Mouse (Mus musculus): ENCODE measurements around the gene Aaed1.
A peak's percentile ranks its signal among the peaks of the same experiment; 100 is the strongest.

The Aaed1 gene

DNA sequence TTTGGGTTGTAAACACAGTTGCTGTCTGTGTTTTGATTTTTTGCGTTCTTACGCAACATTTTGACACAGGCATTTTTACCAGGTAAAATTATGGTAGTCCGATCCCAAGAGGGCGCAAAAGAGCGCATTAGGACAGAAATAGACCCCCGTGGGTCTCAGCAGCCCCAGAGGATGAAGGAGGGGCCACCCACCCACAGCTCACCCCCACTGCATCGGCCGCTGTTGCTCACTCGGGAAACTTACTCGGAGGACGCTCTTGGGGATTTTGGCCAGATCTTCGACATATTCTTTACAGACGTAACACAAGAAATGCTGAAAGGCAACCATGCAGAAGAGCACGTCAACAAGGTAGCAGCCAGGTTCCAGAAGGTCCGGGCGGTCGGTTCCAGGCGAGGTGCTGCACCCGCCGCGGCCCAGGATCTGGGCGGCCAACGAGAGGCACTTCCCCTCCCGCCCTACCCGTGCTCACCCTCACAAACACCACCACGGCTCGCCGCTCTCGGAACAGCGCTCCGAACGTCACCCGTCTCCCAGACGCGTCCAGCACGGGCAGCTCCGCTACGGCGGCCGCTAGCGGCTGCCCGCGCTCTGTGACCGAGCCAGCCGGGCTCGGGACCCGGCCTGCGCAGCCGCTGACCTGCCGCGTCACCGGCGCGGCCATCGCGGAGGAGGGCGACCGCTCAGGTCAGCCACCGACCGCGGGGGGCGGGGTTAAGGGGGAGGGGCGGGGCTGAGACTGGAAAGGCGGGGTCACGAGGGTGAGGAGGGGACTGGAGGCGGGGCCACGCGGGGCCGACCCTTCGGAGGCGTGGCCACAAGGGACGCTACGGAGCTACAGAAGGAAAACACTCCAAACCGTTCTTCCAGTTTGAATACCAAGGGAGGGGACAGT, at the start of gene Aaed1:
TSS of gene Aaed1 (minus strand) at position 687 of the 892 bp plus-strand sequence.
- DNase-seq (ENCODE audit: inconsistent ontology term), result peak; percentile 96

DNA sequence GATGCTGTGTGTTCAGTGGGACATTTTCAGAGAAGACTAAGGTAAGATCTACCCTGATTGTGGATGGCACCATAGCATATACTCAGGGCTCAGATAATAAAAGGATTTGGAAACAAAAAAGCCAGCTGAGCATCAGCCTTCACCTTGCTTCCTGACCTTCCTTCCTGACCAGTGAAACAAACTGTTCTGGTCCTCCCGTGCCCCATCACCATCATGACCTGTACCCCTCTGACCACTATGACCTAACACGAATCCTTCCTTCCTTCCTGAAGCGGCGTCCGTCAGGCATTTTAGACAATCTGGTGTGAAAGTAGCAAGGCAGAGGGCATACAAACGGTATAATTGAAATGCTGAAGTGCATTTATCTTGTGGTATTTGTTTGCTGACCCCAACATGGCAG, 49.6 kb upstream of the Aaed1 start:
- no peak for DNase-seq (ENCODE audit: inconsistent ontology term)

DNA sequence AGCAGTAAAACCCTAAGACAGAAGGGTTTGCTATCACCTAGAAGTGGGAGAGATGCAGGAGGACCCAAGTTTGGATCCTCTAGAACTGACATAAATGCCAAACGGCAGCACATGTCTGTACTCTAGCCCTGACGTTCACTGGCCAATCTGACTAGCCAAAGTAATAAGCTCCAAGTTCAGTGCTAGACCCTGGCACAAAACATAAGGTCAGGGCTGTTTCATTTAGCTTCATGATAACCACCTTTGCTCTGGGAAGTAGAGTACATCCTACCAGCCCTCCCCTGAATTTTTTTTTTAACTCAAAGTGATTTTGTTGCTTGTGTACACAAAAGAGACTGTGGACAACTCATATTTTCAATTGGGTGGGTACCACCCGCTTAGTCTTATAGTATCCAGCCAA, 48.5 kb upstream of the Aaed1 start:
- DNase-seq (ENCODE audit: inconsistent ontology term), result no peak

DNA sequence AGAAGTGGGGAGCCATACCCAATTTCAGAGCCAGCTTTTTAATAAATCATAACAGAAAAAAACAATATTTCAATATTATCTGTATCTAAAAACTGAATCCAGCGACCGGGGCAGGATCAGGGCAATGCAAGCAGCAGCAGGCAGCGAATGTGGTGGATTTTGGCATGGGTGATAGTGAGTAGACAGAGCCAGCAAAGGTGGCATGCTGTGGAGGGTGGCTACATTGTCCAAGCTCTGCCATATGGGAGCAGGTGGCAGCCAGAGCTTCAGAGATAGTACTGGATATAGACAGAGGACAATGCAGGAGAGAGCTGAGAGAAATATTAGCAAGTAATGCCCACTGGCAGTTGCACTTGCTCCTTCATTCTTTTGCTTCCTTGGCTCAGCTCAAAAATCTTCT, 47.2 kb upstream of the Aaed1 start:
- DNase-seq (ENCODE audit: inconsistent ontology term), result no peak

DNA sequence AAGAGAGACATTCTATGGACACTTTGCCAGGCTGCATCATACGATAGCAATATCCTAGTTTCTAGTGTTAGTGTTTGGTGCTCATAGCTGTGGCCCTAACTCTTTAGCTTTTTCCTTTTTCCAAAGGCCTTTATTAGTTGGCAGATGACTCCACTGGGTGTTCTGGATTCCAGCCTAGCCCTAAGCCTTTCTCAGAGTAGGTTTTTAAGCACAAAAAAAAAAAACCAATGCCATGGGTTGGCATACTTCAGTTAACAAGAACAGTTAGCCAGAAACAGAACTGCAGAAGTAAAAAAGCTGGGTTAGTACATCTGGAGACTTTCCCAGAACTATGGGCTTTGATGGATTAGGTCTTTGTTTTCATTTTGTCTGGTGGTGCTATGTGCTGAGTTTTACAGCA, 46.0 kb upstream of the Aaed1 start:
- DNase-seq (ENCODE audit: inconsistent ontology term), result peak; percentile 37

DNA sequence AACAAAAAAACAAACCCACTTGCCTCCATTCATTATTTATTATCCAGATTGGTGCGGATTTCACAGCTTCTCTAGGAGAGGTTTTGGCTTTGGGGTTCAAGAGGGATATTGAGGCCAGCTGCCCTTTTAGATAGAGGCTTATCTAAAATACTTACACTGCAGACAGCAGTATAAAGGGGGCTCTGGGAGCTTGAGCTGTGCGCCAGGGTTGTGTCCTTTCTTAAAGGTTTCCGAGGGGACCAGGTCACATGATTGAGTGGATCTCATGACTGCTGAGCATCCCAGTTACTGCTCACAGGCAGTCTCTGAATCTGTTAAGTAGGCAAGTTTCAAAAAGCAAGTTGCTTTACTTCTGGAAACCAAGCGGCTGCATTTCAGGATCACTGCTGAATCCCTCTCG, 44.9 kb upstream of the Aaed1 start:
- DNase-seq (ENCODE audit: inconsistent ontology term), result no peak

DNA sequence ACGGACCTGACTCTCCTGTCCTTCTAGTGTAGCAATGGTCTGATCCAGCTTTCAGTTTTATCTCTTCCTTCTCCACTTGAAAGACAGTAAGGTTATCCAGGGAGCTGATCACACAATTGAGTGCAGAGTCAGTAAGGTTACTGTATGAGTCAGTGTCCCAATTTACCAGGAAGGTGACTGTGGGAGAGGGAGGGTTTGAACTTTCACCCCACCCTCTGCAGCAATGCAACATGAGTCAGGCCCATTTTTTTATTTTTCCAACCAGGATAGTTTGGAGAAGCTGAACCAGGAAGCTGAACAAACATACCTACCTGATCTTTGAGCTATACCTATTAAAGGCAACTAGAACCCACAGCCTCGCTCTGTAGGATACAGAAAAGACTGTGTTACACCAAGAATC, 37.0 kb upstream of the Aaed1 start:
- no peak for DNase-seq (ENCODE audit: inconsistent ontology term)

DNA sequence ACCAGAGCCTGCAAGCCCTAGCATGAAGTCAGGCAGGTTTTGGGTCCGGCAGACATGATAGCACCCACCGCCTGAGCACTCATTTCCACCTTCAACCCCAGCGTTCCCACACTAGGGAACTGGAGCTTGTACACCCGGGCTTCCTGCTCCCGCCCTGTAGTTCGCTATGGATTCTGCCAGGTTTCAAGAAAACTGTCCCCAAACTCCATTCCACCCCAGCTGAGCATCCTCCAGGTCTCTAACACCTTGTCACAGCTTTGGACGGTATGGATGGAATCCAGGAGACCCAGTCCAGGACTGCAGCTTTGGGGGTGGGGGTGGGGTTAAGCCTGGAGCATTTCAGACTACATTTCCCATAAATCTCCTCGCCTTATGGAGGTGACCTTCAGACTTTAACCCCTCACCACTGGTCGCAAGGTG, 31.6 kb upstream of the Aaed1 start:
- DNase-seq (ENCODE audit: inconsistent ontology term), result peak; percentile 52

DNA sequence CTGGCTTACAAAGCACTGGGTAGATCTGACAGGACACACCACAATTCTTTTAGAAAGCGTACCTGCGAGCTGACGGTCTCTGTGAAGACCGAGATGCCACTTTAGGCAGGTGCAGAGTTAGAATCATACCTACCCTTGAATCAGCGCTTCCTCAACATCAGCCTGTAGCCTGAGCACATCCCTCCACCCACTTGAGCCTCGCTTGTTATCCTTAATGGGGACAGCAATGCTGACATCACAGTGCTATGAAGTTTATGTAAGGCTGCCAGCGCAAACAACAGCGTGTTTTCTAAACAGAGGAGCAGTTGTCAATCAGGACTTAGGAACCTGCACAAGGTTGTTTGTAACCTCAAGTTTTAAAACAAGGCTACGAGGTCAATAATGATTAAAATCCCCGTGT, 31.1 kb upstream of the Aaed1 start:
- DNase-seq (ENCODE audit: inconsistent ontology term), result peak; percentile 39

DNA sequence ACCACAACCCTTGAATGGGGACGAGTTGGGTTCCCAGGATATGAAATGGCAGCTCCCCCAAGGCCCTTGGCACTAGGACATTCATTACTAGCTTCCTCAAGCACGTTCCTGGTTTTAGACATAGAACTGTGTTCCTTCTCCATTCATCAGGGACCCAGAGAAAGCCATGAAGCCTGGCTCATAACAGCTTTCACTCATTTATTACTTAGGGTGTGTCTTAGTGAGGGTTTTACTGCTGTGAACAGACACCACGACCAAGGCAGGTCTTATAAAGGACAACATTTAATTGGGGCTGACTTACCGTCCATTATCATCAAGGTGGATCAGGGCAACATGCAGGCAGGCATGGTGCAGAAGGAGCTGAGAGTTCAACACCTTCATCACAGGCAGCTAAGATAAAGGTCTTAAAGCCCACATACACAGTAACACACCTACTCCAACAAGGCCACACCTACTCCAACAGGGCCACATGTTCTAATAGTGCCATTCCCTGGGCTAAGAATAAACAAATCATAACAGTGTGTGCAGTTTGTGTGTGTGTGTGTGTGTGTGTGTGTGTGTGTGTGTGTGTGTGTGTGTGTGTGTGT, 23.1 kb upstream of the Aaed1 start:
- DNase-seq (ENCODE audit: inconsistent ontology term), result no peak

DNA sequence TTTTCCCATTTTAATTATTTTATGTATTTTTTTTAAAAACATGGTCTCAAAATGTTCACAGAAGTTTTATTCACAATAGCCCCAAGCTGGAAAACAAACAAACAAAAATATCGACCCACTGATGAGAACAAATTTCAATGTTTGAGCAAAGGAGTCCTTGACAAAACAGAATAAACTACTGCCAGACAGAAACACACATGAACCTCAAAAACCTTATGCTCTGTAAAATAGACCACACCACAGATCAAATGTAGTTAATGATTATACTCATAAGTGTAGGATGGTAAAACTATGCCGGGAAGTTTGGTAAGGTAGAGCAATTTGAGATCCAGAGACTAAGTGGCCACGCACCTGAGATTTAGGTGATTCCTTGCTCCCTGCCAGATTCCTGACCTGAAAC, 20.6 kb upstream of the Aaed1 start:
- no peak for DNase-seq (ENCODE audit: inconsistent ontology term)

DNA sequence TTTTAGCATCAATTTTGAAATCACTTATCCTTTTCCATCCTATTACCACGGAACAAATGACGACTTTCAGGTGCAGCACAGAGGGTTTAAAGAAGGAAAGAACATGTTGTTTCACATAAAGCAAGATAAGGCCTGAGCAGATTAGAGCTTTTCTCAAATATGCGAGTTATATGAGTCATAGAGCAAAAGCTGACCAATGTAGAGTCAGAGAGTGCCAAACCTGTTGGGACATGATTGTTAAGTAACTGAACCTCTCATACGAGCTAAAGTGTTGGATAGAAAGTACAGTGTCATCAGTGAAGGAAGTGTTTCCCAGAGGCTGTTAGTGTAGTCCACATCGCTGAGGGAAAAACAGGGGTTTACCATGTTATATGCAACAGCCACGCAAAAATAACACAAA, 19.8 kb upstream of the Aaed1 start:
- DNase-seq (ENCODE audit: inconsistent ontology term), result no peak

DNA sequence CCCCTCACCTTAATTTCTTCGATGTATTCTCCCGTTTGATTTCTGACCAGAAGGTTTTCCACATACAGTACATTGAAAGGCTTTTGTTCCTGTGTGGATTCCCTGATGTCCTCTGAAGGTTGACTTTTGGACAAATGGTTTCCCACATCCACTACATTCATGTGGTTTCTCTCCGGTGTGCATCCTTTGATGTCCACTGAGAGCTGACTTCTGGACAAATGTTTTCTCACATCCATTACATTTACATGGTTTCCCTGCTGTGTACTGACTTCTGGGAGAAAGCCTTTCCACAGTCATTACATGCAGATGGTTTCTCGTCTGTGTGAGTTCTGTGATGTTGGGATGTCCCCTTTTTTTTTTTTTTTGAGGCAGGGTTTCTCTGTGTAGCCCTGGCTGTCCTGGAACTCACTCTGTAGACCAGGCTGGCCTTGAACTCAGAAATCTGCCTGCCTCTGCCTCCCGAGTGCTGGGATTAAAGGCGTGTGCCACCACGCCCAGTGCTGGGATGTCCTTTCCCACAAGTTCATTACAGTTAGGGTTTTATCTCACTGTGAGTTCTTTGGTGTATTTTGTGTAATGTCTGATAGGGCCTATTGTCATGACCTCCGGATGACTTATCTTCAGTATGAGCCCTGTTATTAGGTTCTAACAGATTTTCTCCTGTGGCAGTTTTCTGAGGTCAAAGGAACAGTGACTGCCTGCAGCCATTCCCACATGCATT, 10.2 kb upstream of the Aaed1 start:
- no peak for DNase-seq (ENCODE audit: inconsistent ontology term)

DNA sequence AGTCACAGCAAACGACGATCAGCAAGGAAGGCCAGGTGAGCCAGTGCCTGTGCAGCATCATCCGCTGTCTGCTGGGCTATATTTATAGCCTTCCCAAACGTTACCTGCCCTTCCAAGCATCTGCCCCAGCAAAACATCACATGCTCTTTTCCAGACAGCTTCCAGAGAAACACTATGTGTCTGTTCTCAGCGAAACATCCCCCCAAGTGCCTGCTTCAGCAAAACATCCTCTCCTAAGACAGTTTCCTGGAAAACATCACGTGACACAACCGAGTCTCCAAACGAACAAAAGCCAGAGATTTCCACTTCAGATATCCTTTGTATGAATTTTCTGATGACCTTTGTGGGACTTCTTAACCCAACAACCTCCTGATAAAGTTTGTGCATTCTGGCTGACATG, 7.8 kb upstream of the Aaed1 start:
- DNase-seq (ENCODE audit: inconsistent ontology term), result no peak

DNA sequence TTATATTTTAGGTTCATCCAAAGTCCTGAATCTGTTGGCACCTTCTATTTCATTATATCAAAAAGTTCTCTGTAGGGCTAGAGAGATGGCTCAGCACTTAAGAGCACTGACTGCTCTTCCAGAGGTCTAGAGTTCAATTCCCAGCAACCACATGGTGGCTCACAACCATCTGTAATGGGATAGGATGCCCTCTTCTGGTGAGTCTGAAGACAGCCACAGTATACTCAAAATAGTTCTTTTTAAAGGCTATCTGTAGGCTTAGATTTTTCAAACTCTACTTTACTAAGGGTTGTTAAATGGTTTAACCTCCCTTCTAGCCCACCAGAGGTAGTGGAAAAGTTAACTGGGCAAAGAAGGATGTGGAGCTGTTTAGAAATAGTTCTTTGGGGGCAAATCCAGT, 7.3 kb upstream of the Aaed1 start:
- DNase-seq (ENCODE audit: inconsistent ontology term), result no peak

DNA sequence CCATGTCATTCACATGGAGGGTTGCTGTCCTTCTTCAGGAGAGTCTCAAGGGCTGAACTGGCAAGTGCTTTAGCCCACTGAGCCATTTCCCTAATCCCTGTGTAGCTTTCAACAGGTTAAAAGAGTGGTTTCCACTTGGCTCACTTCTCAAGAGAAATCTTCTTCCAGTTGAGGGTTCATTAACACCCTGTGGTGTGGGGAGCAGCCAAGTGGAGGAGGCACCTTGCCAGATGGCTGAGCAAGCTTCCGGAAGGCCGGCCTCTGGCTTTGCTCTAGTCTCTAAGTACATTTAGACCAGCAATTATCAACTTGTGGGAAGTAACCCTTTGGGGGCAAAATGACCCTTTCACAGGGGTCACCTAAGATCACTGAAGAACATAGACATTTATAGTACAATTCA, 5.8 kb upstream of the Aaed1 start:
- peak; percentile 85 for DNase-seq (ENCODE audit: inconsistent ontology term)

DNA sequence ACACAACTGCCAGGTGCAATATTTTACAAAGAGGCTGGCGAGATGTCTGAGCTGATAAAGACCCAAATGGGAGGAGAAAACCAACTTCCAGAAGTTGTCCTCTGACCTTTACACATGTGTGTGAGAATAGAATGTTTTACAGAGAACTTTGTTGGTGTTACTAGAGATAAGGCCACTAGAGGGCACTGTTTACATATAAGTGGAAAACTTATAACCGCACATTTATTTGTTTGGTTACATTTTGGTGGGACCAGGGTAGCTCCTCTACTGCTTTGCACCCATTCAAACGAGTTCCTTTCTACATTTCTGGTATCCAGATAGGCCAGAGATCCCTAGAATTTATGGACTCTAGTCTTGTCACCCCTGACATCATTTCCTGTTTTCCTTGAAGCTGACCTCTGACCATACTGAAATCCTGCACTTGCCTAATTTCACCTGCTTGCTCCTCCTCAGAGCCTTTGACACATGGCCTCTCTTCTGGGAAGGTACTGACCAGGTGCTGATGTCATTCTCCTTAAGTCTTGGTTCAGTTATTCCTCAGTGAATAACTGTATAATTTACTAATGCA, 3.1 kb upstream of the Aaed1 start:
- DNase-seq (ENCODE audit: inconsistent ontology term), result peak; percentile 33

DNA sequence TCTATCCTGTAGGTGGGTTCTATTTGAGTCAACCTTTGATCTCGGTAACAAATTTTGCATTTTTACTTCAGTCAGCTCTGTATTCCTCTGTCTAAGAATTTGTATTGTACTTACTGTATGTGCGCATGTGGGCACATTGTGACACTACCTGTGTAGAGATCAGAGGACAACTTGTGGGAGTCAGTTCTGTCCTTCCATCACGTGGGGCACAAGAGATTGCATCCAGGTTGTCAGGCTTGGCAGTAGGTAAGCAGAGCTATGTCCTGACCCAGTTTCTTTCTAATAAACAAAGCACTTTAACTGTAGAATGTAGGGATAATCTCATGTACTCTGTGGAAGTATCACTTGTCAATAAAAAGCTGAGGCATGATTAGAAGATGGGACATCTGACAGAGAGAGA, 1.5 kb upstream of the Aaed1 start:
- no peak for DNase-seq (ENCODE audit: inconsistent ontology term)

DNA sequence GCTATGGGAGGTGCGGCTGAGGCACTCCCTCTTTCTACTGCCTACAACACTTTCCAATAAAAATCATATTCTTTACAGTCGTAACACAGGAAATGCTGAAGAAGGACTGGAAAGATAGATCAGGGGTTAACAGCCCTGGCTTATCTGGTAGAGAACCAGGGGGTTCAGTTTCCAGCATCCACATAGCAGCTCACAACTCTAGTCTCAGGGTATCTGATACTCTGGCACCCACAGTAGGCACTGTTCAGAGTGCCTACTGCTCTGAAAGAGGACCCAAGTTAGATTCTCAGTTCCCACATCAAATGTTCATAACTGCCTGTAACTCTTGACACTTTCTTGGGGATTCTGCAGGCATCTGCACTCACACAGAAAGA, 393 bp upstream of the Aaed1 start:
- DNase-seq (ENCODE audit: inconsistent ontology term), result no peak

DNA sequence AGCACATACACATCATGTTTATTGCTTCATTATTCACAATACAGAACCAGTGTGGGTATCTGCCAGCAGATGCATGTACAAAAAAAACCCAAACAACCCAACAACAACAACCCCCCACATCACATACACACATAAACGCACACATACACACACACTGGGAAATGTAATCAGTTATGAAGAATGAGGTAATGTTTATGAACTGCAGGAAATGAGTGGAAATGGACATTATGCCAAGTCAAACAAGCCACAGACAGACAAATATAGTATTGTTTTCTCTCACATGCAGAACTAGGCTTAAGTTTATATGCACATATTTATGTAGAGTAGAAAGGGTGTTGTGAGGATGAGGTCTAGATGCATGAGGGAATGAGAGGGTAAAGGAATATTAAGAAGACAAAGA, 1.2 kb downstream of the Aaed1 start:
- DNase-seq (ENCODE audit: inconsistent ontology term), result peak; percentile 35

DNA sequence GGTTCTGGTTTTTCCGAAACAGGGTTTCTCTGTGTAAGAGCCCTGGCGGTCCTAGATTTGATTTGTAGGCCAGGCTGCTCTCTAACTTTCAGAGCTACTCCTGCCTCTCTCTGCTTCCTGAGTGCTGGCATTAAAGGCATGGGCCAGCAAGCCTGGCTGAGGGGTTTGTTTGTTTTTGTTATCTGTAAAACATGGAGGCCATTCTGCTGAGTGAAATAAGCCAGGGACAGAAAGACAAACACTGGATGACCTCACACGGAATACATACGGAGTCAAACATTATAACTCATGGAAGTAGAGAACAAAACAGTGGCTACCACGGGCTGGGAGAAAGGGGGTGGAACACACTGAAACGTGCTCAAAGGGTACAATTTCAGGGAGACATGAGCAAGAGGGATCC, 1.9 kb downstream of the Aaed1 start:
- DNase-seq (ENCODE audit: inconsistent ontology term), result no peak

DNA sequence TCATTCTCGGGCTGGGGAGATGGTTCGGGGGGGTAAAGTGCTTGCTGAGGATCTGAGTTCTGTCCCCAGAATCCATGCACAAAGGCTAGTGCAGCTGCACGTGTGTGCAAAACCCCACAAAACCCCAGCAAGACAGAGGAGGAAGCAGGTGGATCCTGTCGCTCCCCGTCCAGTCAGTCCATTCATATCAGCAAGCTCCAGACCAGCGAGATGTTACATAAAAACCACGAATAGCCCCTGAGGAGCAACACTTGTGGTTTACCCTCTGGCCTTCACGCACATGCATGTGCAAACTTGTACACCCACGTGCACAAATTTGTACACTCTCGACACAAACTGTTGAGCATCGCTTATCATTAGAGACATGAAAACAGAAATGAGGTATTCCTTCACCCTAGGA, 2.7 kb downstream of the Aaed1 start:
- no peak for DNase-seq (ENCODE audit: inconsistent ontology term)

DNA sequence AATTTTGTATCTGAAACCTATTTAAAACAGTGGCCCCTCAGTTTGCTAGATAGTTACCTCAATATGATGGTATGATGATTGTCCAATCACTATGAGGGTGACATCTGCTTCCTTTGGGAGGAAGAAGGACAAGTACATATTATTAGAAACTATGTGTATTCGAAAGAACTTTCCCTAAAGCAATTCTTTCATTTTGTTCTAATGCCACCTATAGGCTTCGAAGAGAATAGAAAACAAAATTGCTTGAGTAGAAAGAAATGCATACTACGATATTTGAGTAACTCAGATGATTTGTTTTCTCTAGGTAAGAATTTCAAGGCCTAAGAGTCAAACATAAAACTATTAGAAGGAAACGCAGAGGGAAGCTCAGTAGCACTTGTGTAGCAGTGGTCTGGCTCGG, 3.5 kb downstream of the Aaed1 start:
- peak; percentile 39 for DNase-seq (ENCODE audit: inconsistent ontology term)

Data from Muller cell, postnatal 12 days (primary cell).